Mouse (Mus musculus): ENCODE measurements around the gene Robo4.

The Robo4 gene

GRCm38 (mm10) chr9:37401802-37402201 is at the start of gene Robo4:
Robo4 (plus strand) TSS chr9:37401897.
- in situ Hi-C loops (cut with MboI, MseI), result loop anchor here (25.0 kb wide), 1 partner anchor 535 kb away; no protein-coding TSS in a partner anchor

DNA sequence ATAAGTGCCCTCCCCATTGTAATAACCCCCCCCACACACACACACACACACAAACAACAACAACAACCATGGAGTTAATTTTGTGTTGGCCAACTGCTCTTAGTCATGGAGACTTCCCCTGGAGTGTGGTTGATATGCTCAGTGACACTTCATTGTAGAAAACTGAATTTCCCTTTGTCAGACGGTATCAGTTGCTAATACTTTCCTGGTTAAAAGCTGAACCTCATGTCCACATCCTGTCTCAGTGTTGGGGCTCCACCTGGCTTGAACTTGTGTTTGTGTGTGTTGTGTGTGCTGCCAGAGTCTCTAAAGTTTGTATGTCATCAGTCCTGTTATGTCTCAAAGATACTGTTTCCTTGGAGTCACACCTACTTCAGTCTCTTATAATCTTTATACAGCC is 47.2 kb upstream of the Robo4 start:
- in situ Hi-C loops (cut with MboI, MseI), result no loop called here

GRCm38 (mm10) chr9:37358713-37359330 is 42.9 kb upstream of the Robo4 start:
- in situ Hi-C loops (cut with MboI, MseI), result no loop called here

- in situ Hi-C loops (cut with MboI, MseI), result no loop called here
These were observed 42.1 kb upstream of the Robo4 start for GRCm38 (mm10) chr9:37359331-37360220.

- in situ Hi-C loops (cut with MboI, MseI), result no loop called here
These were observed 39.6 kb upstream of the Robo4 start for GRCm38 (mm10) chr9:37362084-37362483.

- in situ Hi-C loops (cut with MboI, MseI), result no loop called here
These were observed 38.8 kb upstream of the Robo4 start for GRCm38 (mm10) chr9:37362881-37363280.

GRCm38 (mm10) chr9:37363551-37363950 is 38.1 kb upstream of the Robo4 start:
- in situ Hi-C loops (cut with MboI, MseI), result no loop called here

GRCm38 (mm10) chr9:37364392-37364791 is 37.3 kb upstream of the Robo4 start:
- in situ Hi-C loops (cut with MboI, MseI), result no loop called here

GRCm38 (mm10) chr9:37365706-37366105 is 36.0 kb upstream of the Robo4 start:
- in situ Hi-C loops (cut with MboI, MseI), result no loop called here

DNA sequence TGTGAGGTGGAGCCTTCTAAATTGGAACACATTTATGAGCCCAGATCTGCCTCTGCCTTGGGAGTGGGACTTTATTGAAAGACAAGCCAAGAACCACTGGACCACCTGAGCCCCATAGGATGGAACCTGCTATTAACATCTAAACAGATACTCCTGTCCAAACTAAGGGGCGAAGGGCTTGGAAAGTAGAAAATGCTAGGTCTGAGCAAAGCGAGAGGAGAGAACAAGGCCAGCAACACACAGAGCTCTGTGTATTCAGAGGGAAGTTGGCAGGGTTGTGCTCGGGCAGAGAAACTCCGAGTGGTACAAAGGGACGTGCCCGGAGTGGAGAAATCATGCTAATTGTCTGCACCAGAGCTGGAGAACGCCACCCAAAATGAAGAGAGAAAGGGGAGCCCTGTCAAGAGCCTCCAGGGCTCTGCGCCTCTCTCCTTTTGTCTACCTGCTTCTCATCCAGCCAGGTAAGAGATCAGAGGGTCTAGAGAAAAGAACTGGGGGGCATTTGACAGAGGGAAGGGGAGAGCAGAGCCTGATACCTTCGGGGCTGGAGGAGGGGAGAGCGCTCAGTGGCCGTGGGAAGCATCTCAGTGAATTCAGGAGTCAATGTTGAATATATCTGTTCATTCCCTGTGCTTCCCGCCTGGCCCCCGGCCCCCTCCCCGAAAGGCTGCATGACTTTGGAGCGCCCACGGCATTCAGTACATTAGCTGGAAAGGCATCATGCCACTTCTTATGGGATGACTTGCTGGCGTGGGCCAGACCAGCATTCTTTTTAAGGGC is 34.2 kb upstream of the Robo4 start, which contains the start of gene Hepacam:
Gene Hepacam (plus strand): TSS at position 51 of the 780 bp plus-strand sequence.
- in situ Hi-C loops (cut with MboI, MseI), result no loop called here

DNA sequence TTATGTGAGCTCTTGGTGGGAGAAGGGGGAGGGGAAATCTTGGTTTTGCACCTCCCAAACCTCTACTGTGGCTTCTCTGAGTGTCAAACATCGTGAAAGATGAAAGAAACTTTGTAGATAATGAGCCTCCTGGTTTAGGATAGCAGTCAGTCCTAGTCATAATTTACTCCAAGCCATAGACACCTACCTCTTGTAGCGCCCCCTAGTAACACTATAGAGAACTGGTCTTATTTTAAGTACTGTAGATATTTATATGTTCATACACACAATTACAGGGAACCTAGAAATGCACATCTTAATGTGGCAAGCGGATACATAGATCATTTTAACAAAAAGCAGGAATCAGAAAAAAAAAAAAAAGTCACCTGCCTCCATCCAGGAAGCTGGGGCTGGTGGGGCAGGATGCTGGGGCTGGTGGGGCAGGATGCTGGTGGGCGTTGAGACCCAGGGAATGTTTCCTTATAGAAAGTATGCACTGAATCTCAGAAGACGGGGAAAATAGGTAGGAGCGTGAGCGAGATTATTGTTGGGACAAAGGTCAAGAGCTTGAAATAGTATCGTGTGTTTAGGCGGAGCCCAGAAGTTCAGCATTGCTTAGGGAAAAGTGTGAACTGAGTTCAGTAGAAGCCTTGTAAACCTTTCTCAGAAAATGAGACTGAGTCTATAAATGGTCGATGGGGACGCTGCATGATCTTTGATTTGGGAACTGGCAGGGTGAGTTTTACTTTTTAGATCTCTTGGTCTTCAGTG is 33.4 kb upstream of the Robo4 start:
- in situ Hi-C loops (cut with MboI, MseI), result no loop called here

- in situ Hi-C loops (cut with MboI, MseI), result no loop called here
These were observed 32.8 kb upstream of the Robo4 start for GRCm38 (mm10) chr9:37368860-37369259.

DNA sequence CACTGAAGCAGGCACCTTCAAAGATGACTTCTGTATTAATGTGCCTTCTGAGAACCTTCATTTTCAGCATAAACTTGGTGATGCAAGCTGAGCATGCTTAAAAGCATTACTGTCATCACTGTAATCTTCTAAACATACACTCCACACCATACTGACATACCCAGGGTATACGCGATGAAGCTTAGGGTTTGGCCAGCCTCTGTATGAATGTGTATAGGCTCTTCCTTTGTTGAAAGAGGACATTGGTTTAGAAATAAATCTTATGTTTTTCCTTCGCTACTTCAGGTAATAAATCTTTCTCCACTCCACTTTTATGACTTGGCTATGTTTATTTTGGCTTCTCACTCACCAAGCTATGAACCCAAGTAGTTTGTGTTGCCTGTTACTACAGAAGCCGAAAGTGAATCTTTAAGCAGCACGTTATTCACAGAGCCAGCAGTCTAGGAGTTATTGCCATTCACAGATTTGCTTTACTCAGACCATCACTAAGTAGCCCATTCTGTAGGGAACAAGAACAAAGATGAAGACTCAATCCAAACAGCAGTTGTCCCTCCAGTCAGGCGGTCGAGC is 30.4 kb upstream of the Robo4 start:
- in situ Hi-C loops (cut with MboI, MseI), result no loop called here

DNA sequence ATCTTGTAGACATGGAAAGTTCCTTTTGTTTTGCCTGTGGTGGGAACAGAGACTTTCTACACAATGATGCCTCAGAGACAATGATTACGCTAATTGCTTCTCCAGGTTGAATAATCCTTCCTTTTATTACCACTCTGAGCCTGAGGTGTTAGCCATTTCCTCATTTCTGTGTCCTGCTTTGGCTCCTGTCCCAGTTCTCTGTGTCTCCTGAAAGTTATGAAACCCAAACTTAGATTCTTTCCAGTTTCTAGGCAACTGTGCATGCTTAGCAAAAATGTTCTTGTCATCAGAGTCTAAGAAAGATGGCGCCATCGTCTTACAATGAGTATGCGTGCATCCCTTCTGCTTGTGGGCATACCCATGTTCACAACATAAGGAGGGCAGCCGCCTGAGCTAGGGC is 26.0 kb upstream of the Robo4 start:
- in situ Hi-C loops (cut with MboI, MseI), result no loop called here

DNA sequence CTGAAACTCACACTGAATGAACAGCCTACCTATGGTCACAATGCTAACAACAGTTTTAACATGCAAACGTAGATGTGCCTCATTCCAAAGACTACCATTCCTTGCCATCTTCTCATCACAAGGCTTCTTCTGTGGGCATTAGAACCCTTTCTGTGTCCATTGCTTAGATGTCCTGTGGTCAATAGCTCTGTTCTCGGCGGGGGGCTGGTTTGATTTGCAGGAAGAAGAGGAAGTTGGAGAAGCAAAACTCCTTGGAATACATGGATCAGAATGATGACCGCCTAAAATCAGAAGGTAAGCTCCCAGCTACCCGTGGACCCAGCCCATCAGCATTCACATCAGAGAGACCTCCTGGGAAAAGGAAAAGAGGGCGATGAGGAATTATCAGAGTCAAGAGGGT is 18.5 kb upstream of the Robo4 start:
- in situ Hi-C loops (cut with MboI, MseI), result no loop called here

- in situ Hi-C loops (cut with MboI, MseI), result no loop called here
These were observed 17.2 kb upstream of the Robo4 start for GRCm38 (mm10) chr9:37384284-37385182.

DNA sequence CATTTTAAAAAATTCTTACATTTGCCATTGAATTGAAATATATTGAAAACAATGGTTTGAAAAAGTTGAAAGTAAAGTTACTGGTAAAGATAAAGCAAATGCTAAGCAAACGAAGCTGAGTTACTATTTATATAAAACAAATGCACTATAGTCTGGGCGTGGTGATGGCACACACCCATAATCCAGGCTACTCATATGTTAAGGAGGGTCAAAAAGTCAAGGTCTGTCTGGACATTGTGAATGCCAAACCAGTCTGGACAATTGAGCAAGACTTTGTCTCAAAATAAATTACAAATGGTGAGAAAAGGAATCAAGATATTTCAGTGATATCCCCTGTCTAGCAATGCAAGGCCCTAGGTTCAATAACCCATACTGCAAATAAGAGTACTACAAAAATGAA is 10.8 kb upstream of the Robo4 start:
- in situ Hi-C loops (cut with MboI, MseI), result no loop called here

- in situ Hi-C loops (cut with MboI, MseI), result no loop called here
These were observed 9.6 kb upstream of the Robo4 start for GRCm38 (mm10) chr9:37392071-37392470.

GRCm38 (mm10) chr9:37393482-37394131 is 8.1 kb upstream of the Robo4 start:
- in situ Hi-C loops (cut with MboI, MseI), result no loop called here

Data from T-helper 1 cell (primary cell).